Mouse (Mus musculus) hindbrain, embryonic 13.5 days (tissue): ENCODE data around the gene Hist1h2ae. TPM values are rescaled to one million over a fixed set of nuclear protein-coding genes. Genes with fewer than 3 reads are reported as not detected.

Experiments
- ATAC-seq: fragments of 200-750 bp; cut with Nextera tagmentation; 2 replicates; pipeline ENCODE4 v1.8.0; 2017; ENCODE audit warnings: moderate TSS enrichment; ENCODE audit not compliant: low FRiP score
- H3K27ac ChIP-seq: fragments of 300-500 bp; sonication (generic); 2 replicates; pipeline ENCODE4 v1.5.1; 2015; ENCODE audit warnings: inconsistent platforms, mild to moderate bottlenecking, moderate library complexity
- H3K27me3 ChIP-seq: fragments of 300-500 bp; sonication (generic); 2 replicates; pipeline ENCODE4 v1.6.1; 2015; ENCODE audit warnings: mild to moderate bottlenecking, inconsistent platforms
- H3K36me3 ChIP-seq: fragments of 300-500 bp; sonication (generic); 2 replicates; pipeline ENCODE4 v1.6.1; 2015; ENCODE audit warnings: mild to moderate bottlenecking, inconsistent platforms
- H3K4me1 ChIP-seq: fragments of 300-500 bp; sonication (generic); replicated peaks from 2 replicates; pipeline ENCODE4 v1.6.1; 2015; ENCODE audit warnings: inconsistent platforms
- H3K4me2 ChIP-seq: fragments of 300-500 bp; sonication (generic); 2 replicates; pipeline ENCODE4 v1.6.1; 2015; ENCODE audit warnings: inconsistent platforms, mild to moderate bottlenecking, moderate library complexity
- H3K4me3 ChIP-seq: fragments of 300-500 bp; sonication (generic); 2 replicates; pipeline ENCODE4 v1.5.1; 2015; ENCODE audit warnings: mild to moderate bottlenecking, inconsistent platforms
- H3K9ac ChIP-seq: fragments of 300-500 bp; sonication (generic); 2 replicates; pipeline ENCODE4 v1.6.1; 2015; ENCODE audit warnings: mild to moderate bottlenecking, inconsistent platforms
- H3K9me3 ChIP-seq: fragments of 300-500 bp; sonication (generic); 2 replicates; pipeline ENCODE4 v1.6.1; 2016; ENCODE audit warnings: inconsistent platforms
- WGBS: fragments of 180-500 bp; shearing (Covaris S2); methylation state at CpG from one replicate; pipeline ENCODE4 v1.1.7; 2015; 5-methylcytosine and 5-hydroxymethylcytosine counted together
- microRNA-seq: library from miRNA; unstranded; fragments of <30 nt; microRNA quantifications from one replicate; pipeline ENCODE4, GENCODE M21; 2016
- polyA plus RNA-seq: library from polyadenylated mRNA; unstranded; fragments of >200 nt; fragmentation: Nextera tagmentation; extraction: Ambion mirVana; gene quantifications from 2 replicates; pipeline ENCODE4 v1.2.1, GENCODE M21; 2015

Gene Hist1h2ae
- polyA plus RNA-seq, 1 experiment from 2014 or later: 26.4 TPM

- no peak for ATAC-seq
- no peaks in the 10 kb centered on the region for H3K9me3 ChIP-seq
- under 1% methylated on average over 20 of the region's 20 CpGs for WGBS
- peaks cover 45% of the 10 kb centered on the region for H3K4me1 ChIP-seq
- no peaks in the 10 kb centered on the region for H3K36me3 ChIP-seq
- peak overlapping the region; percentile 74 for H3K4me2 ChIP-seq
- no peaks in the 10 kb centered on the region for H3K27me3 ChIP-seq
- peak overlapping the region; percentile 96 for H3K27ac ChIP-seq
- H3K9ac ChIP-seq: peak overlapping the region; percentile 83
- H3K4me3 ChIP-seq: peak overlapping the region; percentile 51
These were observed 40.7 kb downstream of the Hist1h2ae start for GRCm38 (mm10) chr13:23530181-23530900.

GRCm38 (mm10) chr13:23529480-23530165 lies 41.4 kb downstream of the Hist1h2ae start:
- 32% methylated on average over 2 of the region's 2 CpGs for WGBS
- ATAC-seq: no peak
- peaks cover 42% of the 10 kb centered on the region for H3K4me1 ChIP-seq

GRCm38 (mm10) chr13:23529005-23529404 lies 42.0 kb downstream of the Hist1h2ae start:
- H3K27me3 ChIP-seq: no peaks in the 10 kb centered on the region
- no peak overlapping the region for H3K4me3 ChIP-seq
- peak overlapping the region; percentile 13; the same call in 1 of the 2 replicates for H3K4me2 ChIP-seq
- no peak overlapping the region for H3K27ac ChIP-seq
- peaks cover 36% of the 10 kb centered on the region for H3K4me1 ChIP-seq
- H3K9ac ChIP-seq: no peak overlapping the region
- WGBS: 67% methylated on average over 5 of the region's 5 CpGs
- ATAC-seq: no peak
- no peaks in the 10 kb centered on the region for H3K36me3 ChIP-seq
- no peaks in the 10 kb centered on the region for H3K9me3 ChIP-seq

More at GRCm38 (mm10) chr13:23529480-23530165, 41.4 kb downstream of the Hist1h2ae start:
- peak overlapping the region; percentile 74 for H3K4me2 ChIP-seq
- H3K4me3 ChIP-seq: peak overlapping the region; percentile 51
- H3K36me3 ChIP-seq: no peaks in the 10 kb centered on the region
- H3K27ac ChIP-seq: peak overlapping the region; percentile 96; the same call in 1 of the 2 replicates
- no peaks in the 10 kb centered on the region for H3K27me3 ChIP-seq
- peak overlapping the region; percentile 83 for H3K9ac ChIP-seq
- no peaks in the 10 kb centered on the region for H3K9me3 ChIP-seq

- Histone ChIP-seq H3K36me3 (no peaks in the 10 kb centered on the region), H3K4me1 (peaks cover 18% of the 10 kb centered on the region), H3K27ac (peak overlapping the region; percentile 79), H3K9me3 (no peaks in the 10 kb centered on the region), H3K4me2 (peak overlapping the region; percentile 51), H3K9ac (peak overlapping the region; percentile 69), H3K4me3 (peak overlapping the region; percentile 50), H3K27me3 (no peaks in the 10 kb centered on the region)
- 0 out of 2 replicates have a peak, but pooled peaks have one; percentile 36 for ATAC-seq
- under 1% methylated on average over 17 of the region's 17 CpGs for WGBS
These were observed 44.7 kb downstream of the Hist1h2ae start for GRCm38 (mm10) chr13:23526312-23526711.

GRCm38 (mm10) chr13:23525901-23526300 lies 45.1 kb downstream of the Hist1h2ae start:
- no peaks in the 10 kb centered on the region for H3K36me3 ChIP-seq
- H3K9me3 ChIP-seq: no peaks in the 10 kb centered on the region
- H3K4me2 ChIP-seq: peak overlapping the region; percentile 51
- 2% methylated on average over 10 of the region's 10 CpGs for WGBS
- ATAC-seq: no peak
- H3K4me1 ChIP-seq: peaks cover 18% of the 10 kb centered on the region
- 0 out of 2 replicates have a peak overlapping the region, but pooled peaks have one; percentile 9 for H3K9ac ChIP-seq
- H3K4me3 ChIP-seq: peak overlapping the region; percentile 50
- H3K27ac ChIP-seq: no peak overlapping the region
- no peaks in the 10 kb centered on the region for H3K27me3 ChIP-seq

- ATAC-seq: peak; percentile 47; the same call in 1 of the 2 replicates
- H3K9ac ChIP-seq: no peak overlapping the region
- H3K4me2 ChIP-seq: no peak overlapping the region
- H3K4me3 ChIP-seq: no peak overlapping the region
- 8% methylated on average over 5 of the region's 5 CpGs for WGBS
- H3K27me3 ChIP-seq: no peaks in the 10 kb centered on the region
- no peaks in the 10 kb centered on the region for H3K36me3 ChIP-seq
- H3K27ac ChIP-seq: no peak overlapping the region
- H3K4me1 ChIP-seq: peaks cover 18% of the 10 kb centered on the region
- H3K9me3 ChIP-seq: no peaks in the 10 kb centered on the region
These were observed 46.4 kb downstream of the Hist1h2ae start for GRCm38 (mm10) chr13:23524654-23525053.

GRCm38 (mm10) chr13:23523976-23524375 lies 47.0 kb downstream of the Hist1h2ae start:
- H3K4me3 ChIP-seq: no peak overlapping the region
- no peaks in the 10 kb centered on the region for H3K27me3 ChIP-seq
- 38% methylated on average over 5 of the region's 5 CpGs for WGBS
- H3K9me3 ChIP-seq: no peaks in the 10 kb centered on the region
- no peak for ATAC-seq
- H3K4me1 ChIP-seq: peaks cover 18% of the 10 kb centered on the region
- no peak overlapping the region for H3K4me2 ChIP-seq
- no peak overlapping the region for H3K27ac ChIP-seq
- no peaks in the 10 kb centered on the region for H3K36me3 ChIP-seq
- H3K9ac ChIP-seq: no peak overlapping the region

- H3K4me2 ChIP-seq: peak overlapping the region; percentile 15
- H3K36me3 ChIP-seq: no peaks in the 10 kb centered on the region
- H3K27ac ChIP-seq: no peak overlapping the region
- no peak for ATAC-seq
- no peaks in the 10 kb centered on the region for H3K9me3 ChIP-seq
- H3K9ac ChIP-seq: no peak overlapping the region
- H3K4me3 ChIP-seq: 0 out of 2 replicates have a peak overlapping the region, but pooled peaks have one; percentile 2
- H3K27me3 ChIP-seq: no peaks in the 10 kb centered on the region
- H3K4me1 ChIP-seq: peaks cover 11% of the 10 kb centered on the region
- WGBS: 1% methylated on average over 14 of the region's 14 CpGs
These were observed 49.3 kb downstream of the Hist1h2ae start for GRCm38 (mm10) chr13:23521703-23522102.

Small RNAs within 50 kb of the gene (microRNA-seq; reads per million reads assigned to microRNA genes)
- gene Gm44297 (not detected), gene Gm44359 (not detected), gene Gm44394 (not detected)

Other genes starting within 250 kb of the Hist1h2ae start
- gene Zfp322a, start 202.0 kb downstream of the Hist1h2ae start, polyA plus RNA-seq: 54.5 and 58.1 TPM in 2 replicates
- 9.9 and 10.2 TPM in 2 replicates for gene Abt1, start 147.4 kb downstream of the Hist1h2ae start, polyA plus RNA-seq
- gene Btn1a1, start 105.3 kb downstream of the Hist1h2ae start, polyA plus RNA-seq: 0.06 TPM in 1 of 2 replicates, not detected in the other
- 0.12 TPM in 1 of 2 replicates, not detected in the other for gene Btn2a2, start 82.4 kb downstream of the Hist1h2ae start, polyA plus RNA-seq
- 4.2 and 5.7 TPM in 2 replicates for gene Hist1h4h, start 40.2 kb downstream of the Hist1h2ae start, polyA plus RNA-seq
- gene Hist1h2af, start 37.3 kb downstream of the Hist1h2ae start, polyA plus RNA-seq: 2.4 TPM in 1 of 2 replicates, not detected in the other
- gene Hist1h3g, start 35.8 kb downstream of the Hist1h2ae start, polyA plus RNA-seq: 1.8 and 3.0 TPM in 2 replicates
- gene Hist1h2bh, start 27.8 kb downstream of the Hist1h2ae start, polyA plus RNA-seq: 0.29 TPM in 1 of 2 replicates, not detected in the other
- gene Hist1h3f, start 27.2 kb downstream of the Hist1h2ae start, polyA plus RNA-seq: 0.38 TPM in 1 of 2 replicates, not detected in the other
- 0.83 TPM in 1 of 2 replicates, not detected in the other for gene Hist1h4f, start 19.6 kb downstream of the Hist1h2ae start, polyA plus RNA-seq
- 0.10 and 0.16 TPM in 2 replicates for gene Hist1h1d, start 18.0 kb downstream of the Hist1h2ae start, polyA plus RNA-seq
- 2.1 and 2.8 TPM in 2 replicates for gene Hist1h3e, start 8.9 kb downstream of the Hist1h2ae start, polyA plus RNA-seq
- gene Hist1h2bg, start 176 bp upstream of the Hist1h2ae start, polyA plus RNA-seq: 2.8 TPM in 2 replicates
- 1.2 and 3.0 TPM in 2 replicates for gene Hist1h2bf, start 3.0 kb upstream of the Hist1h2ae start, polyA plus RNA-seq
- gene Hist1h2ad, start 3.2 kb upstream of the Hist1h2ae start, polyA plus RNA-seq: 0.61 and 2.7 TPM in 2 replicates
- gene Hist1h3d, start 4.5 kb upstream of the Hist1h2ae start, polyA plus RNA-seq: 1.6 and 2.7 TPM in 2 replicates
- gene Hist1h4d, start 10.4 kb upstream of the Hist1h2ae start, polyA plus RNA-seq: 50.0 and 52.6 TPM in 2 replicates
- gene Hist1h2be, start 49.9 kb upstream of the Hist1h2ae start, polyA plus RNA-seq: 1.2 and 1.6 TPM in 2 replicates
- 7.9 and 8.8 TPM in 2 replicates for gene Hist1h1e, start 51.3 kb upstream of the Hist1h2ae start, polyA plus RNA-seq
- gene Hist1h2ac, start 112.7 kb upstream of the Hist1h2ae start, polyA plus RNA-seq: 0.38 and 0.54 TPM in 2 replicates
- 17.8 and 23.1 TPM in 2 replicates for gene Hist1h2bc, start 113.0 kb upstream of the Hist1h2ae start, polyA plus RNA-seq
- not detected in 2 replicates for gene Hist1h1t, start 124.6 kb upstream of the Hist1h2ae start, polyA plus RNA-seq
- gene Hist1h4c, start 127.2 kb upstream of the Hist1h2ae start, polyA plus RNA-seq: 3.9 and 4.4 TPM in 2 replicates
- 5.4 and 5.6 TPM in 2 replicates for gene Hfe, start 139.6 kb upstream of the Hist1h2ae start, polyA plus RNA-seq
- gene Hist1h1c, start 167.6 kb upstream of the Hist1h2ae start, polyA plus RNA-seq: 8.8 and 9.7 TPM in 2 replicates
- gene Hist1h3c, start 174.4 kb upstream of the Hist1h2ae start, polyA plus RNA-seq: 1.3 and 1.9 TPM in 2 replicates
- 0.86 and 1.7 TPM in 2 replicates for gene Hist1h2bb, start 175.5 kb upstream of the Hist1h2ae start, polyA plus RNA-seq
- gene Hist1h2ab, start 179.9 kb upstream of the Hist1h2ae start, polyA plus RNA-seq: 10.5 and 12.7 TPM in 2 replicates
- 4.2 and 4.4 TPM in 2 replicates for gene Hist1h3b, start 181.0 kb upstream of the Hist1h2ae start, polyA plus RNA-seq
- gene Hist1h4b, start 185.8 kb upstream of the Hist1h2ae start, polyA plus RNA-seq: 1.4 TPM in 1 of 2 replicates, not detected in the other
- gene Hist1h4a, start 190.0 kb upstream of the Hist1h2ae start, polyA plus RNA-seq: not detected in 2 replicates
- 1.9 and 2.5 TPM in 2 replicates for gene Hist1h3a, start 191.2 kb upstream of the Hist1h2ae start, polyA plus RNA-seq
- gene Hist1h1a, start 192.4 kb upstream of the Hist1h2ae start, polyA plus RNA-seq: 0.56 and 1.2 TPM in 2 replicates
- gene Trim38, start 198.7 kb upstream of the Hist1h2ae start, polyA plus RNA-seq: not detected in 2 replicates
- not detected in 2 replicates for gene Slc17a2, start 235.8 kb upstream of the Hist1h2ae start, polyA plus RNA-seq